Mouse (Mus musculus) CH12.LX (cell line): ENCODE measurements around the gene Zcwpw1.

Source experiments
- CTCF ChIP-seq, 2 experiments: IDR thresholded peaks in 1 of 2; conservative IDR thresholded peaks in 1 of 2; 2 replicates each; pipeline ENCODE4 v1.5.1; 2011 to 2012; ENCODE audit warnings: low read depth in 2 of 2, low read length in 2 of 2, improper control_type of control experiment in 1 of 2, inconsistent platforms in 1 of 2, mild to moderate bottlenecking in 1 of 2, moderate library complexity in 1 of 2
- EP300 ChIP-seq: IDR thresholded peaks from 2 replicates; pipeline ENCODE4 v1.6.1; 2011; ENCODE audit warnings: low read length, improper control_type of control experiment
- MAFK ChIP-seq: IDR thresholded peaks from 2 replicates; pipeline ENCODE4 v1.6.1; 2011; ENCODE audit warnings: low read length, improper control_type of control experiment; ENCODE audit not compliant: insufficient replicate concordance
- MYC ChIP-seq: IDR thresholded peaks from 2 replicates; pipeline ENCODE4 v1.6.1; 2011; ENCODE audit warnings: low read depth, mild to moderate bottlenecking, improper control_type of control experiment, low read length
- NELFE ChIP-seq: IDR thresholded peaks from 2 replicates; pipeline ENCODE4 v1.6.1; 2011; ENCODE audit warnings: low read depth, low read length, improper control_type of control experiment
- USF1 ChIP-seq: IDR thresholded peaks from 2 replicates; pipeline ENCODE4 v1.6.1; 2014; ENCODE audit warnings: low read depth, mild to moderate bottlenecking, inconsistent platforms, low read length, improper control_type of control experiment
- ZC3H11A ChIP-seq: IDR thresholded peaks from 2 replicates; pipeline ENCODE4 v1.6.1; 2012; ENCODE audit warnings: low read depth, mild to moderate bottlenecking, inconsistent platforms, low read length, improper control_type of control experiment
- ZMIZ1 ChIP-seq: IDR thresholded peaks from 2 replicates; pipeline ENCODE4 v1.6.1; 2012; ENCODE audit warnings: low read depth, mild to moderate bottlenecking, inconsistent platforms, low read length, improper control_type of control experiment
- ZNF384 ChIP-seq: IDR thresholded peaks from 2 replicates; pipeline ENCODE4 v1.6.1; 2012; ENCODE audit warnings: low read depth, low read length, improper control_type of control experiment, inconsistent platforms

- TF ChIP-seq ZMIZ1 (no peak), USF1 (no peak), NELFE (no peak), ZC3H11A (no peak), MYC (no peak), MAFK (no peak), ZNF384 (no peak), EP300 (no peak), CTCF (conservative IDR thresholded peaks at IDR 0.05 in 1 of 2, IDR thresholded peaks at IDR 0.05 in 1 of 2; ENCODE audit: low read depth in 2 of 2, low read length in 2 of 2) (no peak)
Observed at GRCm38 (mm10) chr5:137764609-137765340, 22.8 kb upstream of the Zcwpw1 start.
